ENCODE assay signal across 27 mouse cellular contexts in genomic region chr15:10148196-10148595, GRCm38 (mm10).
"Had no signal": no experiment of that assay in that cellular context is flagged by ENCODE, and none has a peak within 500 bp of the region (broad histone marks: within the 10 kb centered on the region; RNA-seq: fewer than 3 reads in every experiment).

No protein-coding gene starts in this region.

- H3K4me2 ChIP-seq: heart, embryonic 12.5 days; hindbrain, embryonic 12.5 days; hindbrain, embryonic 14.5 days; intestine, embryonic 15.5 days; limb, embryonic 12.5 days; liver, embryonic 11.5 days; liver, embryonic 13.5 days; liver, embryonic 15.5 days had no signal

- H3K4me1 ChIP-seq: heart, embryonic 10.5 days; heart, embryonic 12.5 days; hindbrain, embryonic 10.5 days; hindbrain, embryonic 12.5 days; intestine, embryonic 15.5 days; limb, embryonic 10.5 days; limb, embryonic 12.5 days; liver, embryonic 13.5 days; liver, embryonic 15.5 days had no signal

- H3K27me3 ChIP-seq: heart, embryonic 12.5 days; hindbrain, embryonic 12.5 days; intestine, embryonic 15.5 days; limb, embryonic 12.5 days; liver, embryonic 13.5 days; liver, embryonic 15.5 days had no signal

- ATAC-seq: hindbrain, embryonic 16.5 days; inflammation-experienced regulatory T-cells, adult 6 months; intestine, embryonic 15.5 days; intestine, postnatal 0 days had no signal

- H3K9me3 ChIP-seq: heart, embryonic 10.5 days; heart, embryonic 12.5 days; hindbrain, embryonic 10.5 days; hindbrain, embryonic 12.5 days; intestine, embryonic 15.5 days; limb, embryonic 10.5 days; limb, embryonic 12.5 days; liver, embryonic 13.5 days; liver, embryonic 15.5 days had no signal

- DNase-seq: gastrocnemius, postnatal 14 days; gastrocnemius, postnatal 36 days; heart, adult 11 months; heart, postnatal 10 days; heart, postnatal 4 days; kidney, adult 18-20 months; kidney, adult 8-10 months; kidney, postnatal 10 days; kidney, postnatal 25 days; kidney, postnatal 4 days; liver; liver, embryonic 13.5 days had no signal

- H3K9ac ChIP-seq: heart, embryonic 12.5 days; hindbrain, embryonic 12.5 days; hindbrain, embryonic 14.5 days; intestine, embryonic 15.5 days; limb, embryonic 12.5 days; liver, embryonic 13.5 days; liver, embryonic 15.5 days had no signal

- H3K27ac ChIP-seq: heart, embryonic 10.5 days; hindbrain, embryonic 10.5 days; hindbrain, embryonic 12.5 days; hindbrain, embryonic 14.5 days; intestine, embryonic 15.5 days; layer of hippocampus, adult 2 months; left cerebral cortex, adult 2 months; limb, embryonic 10.5 days; limb, embryonic 12.5 days; liver, embryonic 13.5 days; liver, embryonic 15.5 days had no signal

- H3K4me3 ChIP-seq: heart, embryonic 10.5 days; heart, embryonic 12.5 days; hindbrain, embryonic 10.5 days; hindbrain, embryonic 12.5 days; intestine, embryonic 15.5 days; layer of hippocampus, adult 2 months; left cerebral cortex, adult 2 months; limb, embryonic 10.5 days; limb, embryonic 12.5 days; liver, embryonic 13.5 days; liver, embryonic 15.5 days had no signal

- H3K36me3 ChIP-seq: heart, embryonic 10.5 days; heart, embryonic 12.5 days; hindbrain, embryonic 10.5 days; hindbrain, embryonic 12.5 days; intestine, embryonic 15.5 days; limb, embryonic 10.5 days; limb, embryonic 12.5 days; liver, embryonic 13.5 days; liver, embryonic 15.5 days had no signal
